Mouse (Mus musculus) thymus, adult 2 months (tissue): ENCODE measurements around the gene Entpd7. TPM values are rescaled to one million over a fixed set of nuclear protein-coding genes. Genes with fewer than 3 reads are reported as not detected.

Experiments
- DNase-seq: peaks from one replicate; pipeline ENCODE4 v3.0.0; 2021
- H3K27ac ChIP-seq: fragments of 200-500 bp; 2 replicates; pipeline ENCODE4 v1.5.1; 2012; ENCODE audit warnings: low read length, control low read depth; ENCODE audit not compliant: control insufficient read depth, insufficient read depth
- H3K27me3 ChIP-seq: fragments of 200-500 bp; 2 replicates; pipeline ENCODE4 v1.6.1; 2012; ENCODE audit warnings: mild to moderate bottlenecking, low read length, moderate library complexity, mixed read lengths; ENCODE audit not compliant: control insufficient read depth, insufficient read depth
- H3K36me3 ChIP-seq: fragments of 200-500 bp; 2 replicates; pipeline ENCODE4 v1.6.1; 2012; ENCODE audit warnings: mild to moderate bottlenecking, low read length, moderate library complexity; ENCODE audit not compliant: control insufficient read depth, insufficient read depth
- H3K4me1 ChIP-seq: fragments of 200-500 bp; replicated peaks from 2 replicates; pipeline ENCODE4 v1.6.1; 2012; ENCODE audit warnings: low read length; ENCODE audit not compliant: control insufficient read depth, insufficient read depth
- H3K4me3 ChIP-seq: fragments of 200-500 bp; 2 replicates; pipeline ENCODE4 v1.5.1; 2012; ENCODE audit warnings: mild to moderate bottlenecking, low read length, control low read depth, moderate library complexity; ENCODE audit not compliant: control insufficient read depth, insufficient read depth
- CTCF ChIP-seq: fragments of 200-500 bp; IDR thresholded peaks from 2 replicates; pipeline ENCODE4 v1.5.1; 2012; ENCODE audit warnings: mild to moderate bottlenecking, control low read depth, low read length, moderate library complexity, borderline replicate concordance; ENCODE audit not compliant: control insufficient read depth, poor library complexity, insufficient read depth; ENCODE audit errors: extremely low read depth
- POLR2A ChIP-seq: fragments of 200-500 bp; IDR thresholded peaks from 2 replicates; pipeline ENCODE4 v1.6.1; 2012; ENCODE audit warnings: mild to moderate bottlenecking, low read length, control low read depth, moderate library complexity; ENCODE audit not compliant: control insufficient read depth, poor library complexity, insufficient read depth; ENCODE audit errors: extremely low read depth
- WGBS: fragments of 180-500 bp; shearing (Covaris S2); methylation state at CpG from one replicate; pipeline ENCODE4 v1.1.7; 2018; 5-methylcytosine and 5-hydroxymethylcytosine counted together
- polyA plus RNA-seq: library from polyadenylated mRNA; depleted of rRNA; stranded (reverse); fragments of >200 nt; gene quantifications from 2 replicates; pipeline ENCODE4 v1.2.3, GENCODE M21; 2012

The Entpd7 gene
- polyA plus RNA-seq, 1 experiment = 8.8 TPM

DNA sequence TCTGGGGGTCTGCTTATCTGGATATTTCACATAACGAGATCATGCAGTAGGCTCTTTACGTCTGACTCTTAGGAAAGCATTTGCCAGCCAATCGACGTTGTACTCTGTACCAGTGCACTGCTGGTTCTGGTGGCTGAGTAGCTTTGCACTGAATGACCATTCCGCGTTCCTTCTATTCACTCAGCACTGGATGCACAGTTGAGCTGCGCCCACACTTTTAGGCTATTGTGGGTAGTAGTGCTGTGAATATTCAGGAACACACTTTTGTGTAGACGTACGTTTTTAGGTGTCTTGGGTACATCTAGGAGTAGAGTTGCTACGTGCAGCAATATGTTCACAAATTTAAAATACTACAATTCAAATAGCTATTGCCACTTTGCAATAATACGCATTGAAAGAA lies 30.6 kb downstream of the Entpd7 start:
- TF ChIP-seq CTCF (no peak), POLR2A (no peak)
- peaks cover 23% of the 10 kb centered on the region for H3K4me1 ChIP-seq
- WGBS = 99% methylated on average over 11 of the region's 11 CpGs
- H3K27ac ChIP-seq = no peak overlapping the region
- no peaks in the 10 kb centered on the region for H3K36me3 ChIP-seq
- DNase-seq = no peak
- no peaks in the 10 kb centered on the region for H3K27me3 ChIP-seq
- no peak overlapping the region for H3K4me3 ChIP-seq

DNA sequence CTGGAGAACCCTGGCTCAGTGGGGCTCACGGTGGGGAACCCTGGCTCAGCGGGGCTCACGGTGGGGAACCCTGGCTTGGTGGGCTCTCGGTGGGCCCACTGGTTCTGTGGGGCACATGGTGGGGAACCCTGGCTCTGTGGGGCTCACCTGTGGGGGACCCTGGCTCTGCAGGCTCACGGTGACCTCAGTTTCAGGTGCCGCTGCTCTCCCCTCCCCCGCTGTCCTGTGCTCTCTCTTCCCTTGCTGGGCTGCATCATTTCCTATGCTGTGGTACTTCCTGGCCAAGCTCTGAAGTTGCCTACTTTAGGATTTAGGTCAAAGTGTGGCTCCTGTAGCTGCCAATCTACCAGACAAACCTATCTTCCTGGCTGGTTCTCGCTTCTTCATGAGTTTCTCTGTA lies 33.4 kb downstream of the Entpd7 start:
- TF ChIP-seq CTCF = no peak
- no peak for TF ChIP-seq POLR2A
- peak; percentile 68 for DNase-seq
- Histone ChIP-seq H3K27ac (peak overlapping the region; percentile 64), H3K27me3 (no peaks in the 10 kb centered on the region), H3K36me3 (peaks cover 7% of the 10 kb centered on the region; the same call in 1 of the 2 replicates), H3K4me3 (peak overlapping the region; percentile 33), H3K4me1 (peaks cover 31% of the 10 kb centered on the region)
- WGBS = 29% methylated on average over 8 of the region's 8 CpGs

DNA sequence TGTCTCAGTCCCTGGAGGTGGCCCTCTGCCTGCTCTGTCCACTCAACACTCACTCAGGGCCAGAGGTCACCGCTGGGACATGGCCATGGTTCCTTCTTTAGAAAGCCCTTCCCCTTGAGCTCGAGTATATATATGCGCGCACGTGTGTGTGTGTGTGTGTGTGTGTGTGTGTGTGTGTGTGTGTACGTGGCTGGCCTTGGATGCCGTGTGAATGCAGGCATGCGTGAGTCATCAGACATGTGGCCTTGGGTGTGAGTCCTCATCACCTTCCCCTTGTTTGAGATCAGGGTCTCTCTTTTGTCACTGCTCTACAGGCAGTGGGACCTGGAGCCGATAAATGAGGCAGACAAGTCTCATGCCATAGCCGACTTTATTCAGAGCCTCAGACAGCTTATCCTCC lies 34.0 kb downstream of the Entpd7 start:
- no peak for DNase-seq
- Histone ChIP-seq H3K27ac (peak overlapping the region; percentile 64), H3K4me3 (no peak overlapping the region), H3K27me3 (no peaks in the 10 kb centered on the region), H3K4me1 (peaks cover 37% of the 10 kb centered on the region), H3K36me3 (peaks cover 12% of the 10 kb centered on the region; the same call in 1 of the 2 replicates)
- no peak for TF ChIP-seq POLR2A
- no peak for TF ChIP-seq CTCF
- WGBS = 91% methylated on average over 10 of the region's 10 CpGs

DNA sequence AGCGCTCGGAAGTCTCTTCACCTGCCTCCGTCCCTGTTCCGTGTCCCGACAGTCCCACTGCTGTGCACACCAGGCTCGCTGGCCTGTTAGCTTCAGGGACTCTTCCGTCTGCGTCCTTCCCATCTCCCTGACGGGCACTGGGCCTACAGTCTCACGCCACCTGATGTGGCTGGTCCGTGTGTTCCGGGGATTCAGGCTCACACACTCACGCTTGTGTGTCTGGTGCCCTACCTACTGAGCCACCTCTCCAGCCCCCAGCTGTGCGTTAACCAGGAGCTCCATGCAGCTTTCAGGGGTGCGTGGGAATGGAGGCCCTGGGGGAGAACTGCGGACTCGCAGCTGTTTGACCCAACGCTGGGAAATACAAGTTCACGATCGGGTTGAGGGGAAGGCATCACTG lies 34.7 kb downstream of the Entpd7 start:
- TF ChIP-seq POLR2A = no peak
- no peak for TF ChIP-seq CTCF
- peaks cover 43% of the 10 kb centered on the region for H3K4me1 ChIP-seq
- no peak for DNase-seq
- H3K27ac ChIP-seq = no peak overlapping the region
- H3K36me3 ChIP-seq = peaks cover 12% of the 10 kb centered on the region; the same call in 1 of the 2 replicates
- no peak overlapping the region for H3K4me3 ChIP-seq
- 99% methylated on average over 20 of the region's 20 CpGs for WGBS
- H3K27me3 ChIP-seq = no peaks in the 10 kb centered on the region

DNA sequence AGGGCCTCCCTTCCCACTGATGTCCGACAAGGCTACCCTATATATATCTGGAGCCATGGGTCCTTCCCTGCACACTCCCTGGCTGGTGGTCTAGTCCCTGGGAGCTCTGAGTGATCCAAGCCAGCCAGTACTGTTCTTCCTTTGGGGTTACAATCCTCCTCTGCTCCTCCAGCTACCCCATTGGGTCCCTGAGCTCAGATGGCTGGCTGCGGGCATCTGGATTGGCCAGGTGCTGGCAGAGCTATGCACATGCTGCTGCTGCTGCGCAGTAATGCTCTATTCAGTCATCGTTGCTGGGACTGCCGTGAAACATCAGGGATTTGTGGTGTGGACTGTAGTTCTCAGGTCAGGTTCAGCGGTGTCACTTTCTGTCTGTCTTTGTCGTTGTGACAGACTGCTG lies 35.3 kb downstream of the Entpd7 start:
- TF ChIP-seq POLR2A (no peak), CTCF (no peak)
- peaks cover 13% of the 10 kb centered on the region; the same call in 1 of the 2 replicates for H3K36me3 ChIP-seq
- no peak overlapping the region for H3K27ac ChIP-seq
- H3K4me1 ChIP-seq = peaks cover 49% of the 10 kb centered on the region
- 95% methylated on average over 7 of the region's 7 CpGs for WGBS
- H3K4me3 ChIP-seq = no peak overlapping the region
- no peak for DNase-seq
- H3K27me3 ChIP-seq = no peaks in the 10 kb centered on the region

DNA sequence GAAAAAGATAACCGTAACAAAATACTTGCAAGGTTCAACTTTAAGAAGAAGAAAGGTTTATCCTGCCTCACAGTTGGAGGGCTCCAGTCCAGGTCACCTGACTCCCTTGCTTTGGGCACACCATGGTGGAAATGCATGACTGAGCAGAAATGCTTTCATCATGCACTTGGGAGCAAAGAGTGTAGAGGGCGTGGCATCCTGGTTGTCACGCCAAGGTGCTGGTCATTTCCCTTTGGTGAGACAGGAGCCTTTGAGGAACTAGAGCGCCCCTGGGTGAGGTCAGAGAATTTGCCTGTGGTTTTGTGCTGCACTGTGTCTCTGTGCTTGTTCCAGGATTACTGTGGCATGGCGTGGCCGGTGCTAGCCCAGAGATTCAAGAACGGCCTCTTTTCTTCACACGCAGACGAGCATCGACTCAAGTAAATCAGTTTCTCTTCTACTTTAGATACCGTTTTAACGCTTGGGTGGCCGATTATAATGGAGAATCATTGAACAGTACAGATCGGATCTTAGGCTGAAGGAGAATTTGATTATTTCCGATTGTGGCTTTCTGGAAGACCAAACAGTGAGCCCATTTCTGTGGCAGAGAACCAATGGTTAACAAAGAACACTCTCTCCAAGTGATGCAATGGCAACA lies 37.2 kb downstream of the Entpd7 start:
- no peak overlapping the region for H3K4me3 ChIP-seq
- H3K4me1 ChIP-seq = peaks cover 52% of the 10 kb centered on the region
- no peak overlapping the region for H3K27ac ChIP-seq
- peaks cover 18% of the 10 kb centered on the region; the same call in 1 of the 2 replicates for H3K36me3 ChIP-seq
- DNase-seq = no peak
- no peaks in the 10 kb centered on the region for H3K27me3 ChIP-seq
- 90% methylated on average over 15 of the region's 15 CpGs for WGBS
- no peak for TF ChIP-seq CTCF
- no peak for TF ChIP-seq POLR2A
